Mouse (Mus musculus) 416B (cell line): Measurements from ENCODE around the gene Hmgn2.
"Not testable (repeated sequence)": the region's sequence is repeated elsewhere in the genome, so short reads cannot be mapped to it uniquely, and the experiment has no call there.

Experiments
- DNase-seq: peaks from one replicate; pipeline ENCODE4 v3.0.0; 2011; ENCODE audit warnings: low read depth

Hmgn2 gene

GRCm38 (mm10) chr4:133925204-133925603, 43.2 kb downstream of the Hmgn2 start:
- no peak for DNase-seq

- DNase-seq = no peak
These were observed 44.7 kb downstream of the Hmgn2 start for GRCm38 (mm10) chr4:133923743-133924142.

- not testable (repeated sequence) for DNase-seq
These were observed 50.2 kb downstream of the Hmgn2 start for GRCm38 (mm10) chr4:133918093-133918825.
